Mouse (Mus musculus) bone marrow macrophage, adult 2 months (primary cell): ENCODE data around the gene Zfp428.

Experiments
- CTCF ChIP-seq: IDR thresholded peaks from 2 replicates; pipeline ENCODE4 v1.5.1; 2012; ENCODE audit warnings: low read depth, mild to moderate bottlenecking, low read length, moderate library complexity
- POLR2A ChIP-seq: IDR thresholded peaks from 2 replicates; pipeline ENCODE4 v1.6.1; 2012; ENCODE audit warnings: mild to moderate bottlenecking, low read depth, low read length, borderline replicate concordance

GRCm38 (mm10) chr7:24480121-24480941, 26.5 kb upstream of the Zfp428 start:
- TF ChIP-seq CTCF, result no peak
- TF ChIP-seq POLR2A, result no peak
